Mouse (Mus musculus) hematopoietic stem cell, adult 5-6 weeks (primary cell): ENCODE results near the gene Gpbar1. TPM values are rescaled to one million over a fixed set of nuclear protein-coding genes. Genes with fewer than 3 reads are reported as not detected.

ENCODE experiments used
- ATAC-seq, 2 experiments: fragments of 125-278 bp in 1 of 2; replicated peaks in 1 of 2; 2 replicates each; pipeline ENCODE4 v1.8.0; 2016 to 2017; ENCODE audit warnings: inconsistent platforms in 2 of 2, mild to moderate bottlenecking in 2 of 2, moderate number of reproducible peaks in 2 of 2, low read depth in 1 of 2, moderate TSS enrichment in 1 of 2; ENCODE audit not compliant: low FRiP score in 2 of 2, poor library complexity in 2 of 2, severe bottlenecking in 2 of 2, insufficient read depth in 1 of 2, low TSS enrichment in 1 of 2
- total RNA-seq: library from RNA; stranded (forward); fragments of 172-1452, 232-1000 nt; gene quantifications from 2 replicates; pipeline ENCODE4 v1.2.3, GENCODE M21; 2017

Gene Gpbar1
- total RNA-seq, 1 experiment from 2014 or later, result 0.15 TPM

DNA sequence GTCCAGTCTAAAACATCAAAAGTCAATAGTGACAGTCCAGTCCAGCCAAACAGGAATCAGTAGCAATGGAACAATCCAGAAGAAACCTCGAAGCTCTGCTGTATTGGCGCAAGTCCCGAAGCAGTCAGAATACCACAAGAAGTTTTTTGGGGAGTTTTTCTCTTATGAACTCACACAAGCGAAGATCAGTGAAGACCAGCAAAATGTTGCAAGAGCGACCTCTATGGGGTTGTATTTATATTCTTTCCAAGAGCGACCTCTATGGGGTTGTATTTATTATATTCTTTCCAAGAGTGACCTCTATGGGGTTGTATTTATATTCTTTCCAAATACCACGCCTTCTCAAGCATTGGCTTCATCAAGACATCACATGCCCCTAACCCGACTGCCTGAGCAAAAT is 9.6 kb upstream of the Gpbar1 start:
- ATAC-seq, result no peak

DNA sequence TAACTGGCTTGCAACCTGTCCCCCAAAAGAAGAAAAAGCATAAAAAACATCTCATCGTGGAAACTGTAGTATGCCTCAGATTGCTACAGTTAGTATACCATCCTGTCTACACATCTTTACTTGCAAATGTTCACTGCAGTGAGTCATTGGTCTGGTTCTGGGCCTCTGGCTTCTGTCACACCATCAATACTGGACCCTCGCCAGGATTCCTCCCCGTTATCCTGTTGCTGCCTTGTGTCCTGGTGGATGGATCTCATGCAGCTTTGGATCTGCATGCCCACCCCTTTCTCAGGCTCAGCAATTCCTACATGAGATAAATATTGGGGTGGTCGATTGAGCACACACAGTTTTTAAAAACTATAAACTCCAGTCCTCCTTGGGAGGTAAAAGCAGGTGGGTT is 6.7 kb upstream of the Gpbar1 start:
- ATAC-seq, result no peak

DNA sequence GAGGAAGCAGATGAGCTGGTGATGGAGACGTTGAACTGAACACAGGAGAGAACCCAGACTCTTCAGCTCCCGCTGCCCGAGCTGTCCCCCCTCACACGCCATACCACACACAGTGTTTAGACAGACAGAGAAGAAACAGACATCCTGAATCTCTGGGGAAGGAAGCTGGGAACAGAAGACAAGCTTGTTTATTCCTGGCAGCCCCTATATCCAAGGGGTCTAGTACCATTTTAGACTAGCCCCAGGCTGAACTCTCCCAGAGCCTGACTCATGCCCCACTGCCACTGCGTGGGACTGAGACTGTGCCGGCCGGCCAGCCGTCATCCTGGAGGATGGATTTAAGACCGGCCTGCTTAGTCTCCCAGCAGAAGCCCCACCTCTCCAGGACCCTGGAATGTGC is 3.3 kb upstream of the Gpbar1 start:
- no peak for ATAC-seq

DNA sequence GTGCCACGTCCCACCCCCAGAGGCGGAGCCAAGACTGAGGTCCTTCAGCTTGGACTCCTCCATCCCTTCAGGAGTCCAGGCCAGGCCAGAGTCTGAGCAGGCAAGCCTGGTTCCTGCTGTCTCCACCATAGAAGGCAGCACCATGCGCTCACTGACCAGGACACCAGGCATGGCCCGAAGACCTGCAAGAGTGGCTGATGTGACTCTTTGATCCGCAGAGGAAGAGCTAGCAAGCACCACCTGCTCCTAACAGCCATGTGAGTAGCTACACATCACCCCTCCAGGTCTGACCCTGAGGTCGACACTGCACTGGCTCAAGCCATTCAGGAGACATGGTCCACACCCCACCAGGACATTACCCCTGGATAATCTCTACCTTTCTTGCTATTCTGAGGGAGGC is 1.3 kb upstream of the Gpbar1 start:
- no peak for ATAC-seq

DNA sequence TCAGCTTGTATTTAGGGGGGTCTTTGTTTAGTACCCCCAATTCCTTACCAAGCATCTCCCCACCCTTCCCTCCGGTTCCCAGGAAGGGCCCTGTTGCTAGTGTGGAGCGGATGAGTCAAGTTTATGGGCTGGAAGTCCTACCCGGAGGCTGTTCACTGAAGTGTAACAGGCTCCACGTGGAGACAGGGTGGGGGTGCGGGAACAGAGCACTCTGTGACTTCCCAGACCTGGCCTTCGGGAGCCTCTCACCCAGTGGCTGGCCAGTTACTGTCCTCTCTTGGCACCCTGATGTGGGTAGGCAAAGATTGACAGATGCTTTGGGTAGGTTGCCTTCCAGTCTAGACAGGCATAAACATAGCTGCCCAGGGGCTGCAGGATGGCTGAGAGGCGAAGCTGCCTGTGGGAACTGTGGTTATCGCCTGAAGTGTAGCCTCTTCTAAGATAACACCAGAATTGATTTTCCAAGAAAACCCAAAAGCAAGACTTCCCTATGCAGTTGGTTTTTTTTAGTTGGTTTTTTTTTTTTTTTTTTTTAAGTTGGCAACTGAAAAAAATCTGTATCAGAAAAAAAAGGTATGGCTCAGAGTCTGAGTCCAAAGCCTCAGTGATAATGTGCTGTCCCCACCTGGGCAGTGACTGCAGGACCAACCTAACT is 340 bp upstream of the Gpbar1 start:
- ATAC-seq, result no peak

DNA sequence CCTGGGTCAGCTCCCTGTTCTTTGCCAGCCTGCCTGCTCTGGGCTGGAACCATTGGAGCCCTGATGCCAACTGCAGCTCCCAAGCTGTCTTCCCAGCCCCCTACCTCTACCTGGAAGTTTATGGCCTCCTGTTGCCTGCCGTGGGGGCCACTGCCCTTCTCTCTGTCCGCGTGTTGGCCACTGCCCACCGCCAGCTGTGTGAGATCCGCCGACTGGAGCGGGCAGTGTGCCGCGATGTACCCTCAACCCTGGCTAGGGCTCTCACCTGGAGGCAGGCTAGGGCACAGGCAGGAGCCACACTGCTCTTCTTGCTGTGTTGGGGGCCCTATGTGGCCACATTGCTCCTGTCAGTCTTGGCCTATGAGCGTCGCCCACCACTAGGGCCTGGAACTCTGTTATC is 638 bp downstream of the Gpbar1 start:
- no peak for ATAC-seq

DNA sequence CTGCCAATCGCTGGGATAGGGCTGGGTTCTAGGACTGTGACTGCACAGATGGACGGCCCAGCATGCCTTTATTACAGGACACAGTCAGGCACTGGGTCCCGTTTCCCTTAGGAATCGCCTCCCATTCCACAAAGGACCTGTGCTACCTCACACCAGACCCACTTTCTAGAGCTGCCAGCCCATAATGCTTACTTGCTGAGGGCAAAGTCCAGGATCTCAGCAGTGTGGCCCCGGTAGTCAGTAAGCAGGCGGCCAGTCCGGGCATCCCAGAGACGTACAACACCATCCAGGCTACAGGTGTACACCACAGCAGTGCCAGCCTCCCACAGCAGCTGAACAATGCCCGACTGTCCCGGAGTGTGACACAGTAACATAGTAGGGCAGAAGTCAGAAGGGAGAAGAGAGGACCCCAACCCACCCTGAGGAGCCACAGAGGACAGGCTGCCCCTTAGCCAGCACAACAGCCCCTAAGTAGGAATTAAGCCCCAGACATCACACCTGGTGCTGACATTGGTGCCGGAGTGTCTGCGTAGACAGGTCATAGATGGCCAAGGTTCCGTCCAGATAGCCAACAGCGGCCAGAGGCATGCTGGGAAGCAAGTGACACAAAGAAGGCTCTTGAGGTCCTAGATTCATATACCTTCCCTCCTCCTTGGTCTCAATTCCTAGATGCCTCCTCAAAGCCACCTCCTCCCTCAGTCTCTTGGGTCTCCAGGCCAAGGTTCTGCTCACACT is 2.4 kb downstream of the Gpbar1 start:
- no peak for ATAC-seq

DNA sequence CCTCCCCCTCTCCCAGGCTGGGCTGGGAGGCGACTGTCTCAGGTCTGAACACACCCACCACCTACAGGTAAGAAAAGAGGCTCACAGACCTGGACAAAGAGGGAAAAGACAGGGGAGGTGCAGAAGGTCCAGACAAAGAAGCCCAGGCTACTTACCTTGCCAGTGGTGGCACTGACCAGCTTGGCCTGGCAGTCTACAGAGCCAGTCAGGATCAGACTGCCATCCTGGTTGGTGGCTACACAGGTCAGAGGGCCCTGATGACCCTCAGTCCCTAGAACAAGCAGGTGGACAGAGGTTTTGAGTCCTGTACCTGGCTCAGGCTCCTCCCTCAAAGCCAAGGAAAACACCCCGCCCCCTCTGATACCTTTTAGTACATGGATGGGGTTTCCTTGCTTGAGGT is 3.0 kb downstream of the Gpbar1 start:
- no peak for ATAC-seq

DNA sequence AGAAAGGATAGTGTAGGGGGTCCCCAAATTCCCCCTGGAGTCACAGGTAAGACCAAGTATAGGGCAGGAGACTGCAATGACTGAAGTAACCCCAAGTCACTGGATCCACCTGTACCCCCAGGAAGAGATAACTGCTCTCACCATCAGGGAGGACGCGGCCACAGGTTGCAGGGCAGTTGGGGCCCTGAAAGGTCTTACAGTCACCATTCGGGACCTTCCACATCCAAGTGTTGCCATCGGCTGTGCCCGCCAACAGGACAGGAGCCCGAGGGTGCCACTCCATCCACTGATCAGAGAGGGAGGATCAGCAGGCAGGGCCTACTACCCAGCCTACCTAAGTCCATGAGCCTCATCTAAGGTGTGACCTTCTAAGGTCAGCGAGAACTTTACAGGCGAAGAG is 3.5 kb downstream of the Gpbar1 start:
- no peak for ATAC-seq

DNA sequence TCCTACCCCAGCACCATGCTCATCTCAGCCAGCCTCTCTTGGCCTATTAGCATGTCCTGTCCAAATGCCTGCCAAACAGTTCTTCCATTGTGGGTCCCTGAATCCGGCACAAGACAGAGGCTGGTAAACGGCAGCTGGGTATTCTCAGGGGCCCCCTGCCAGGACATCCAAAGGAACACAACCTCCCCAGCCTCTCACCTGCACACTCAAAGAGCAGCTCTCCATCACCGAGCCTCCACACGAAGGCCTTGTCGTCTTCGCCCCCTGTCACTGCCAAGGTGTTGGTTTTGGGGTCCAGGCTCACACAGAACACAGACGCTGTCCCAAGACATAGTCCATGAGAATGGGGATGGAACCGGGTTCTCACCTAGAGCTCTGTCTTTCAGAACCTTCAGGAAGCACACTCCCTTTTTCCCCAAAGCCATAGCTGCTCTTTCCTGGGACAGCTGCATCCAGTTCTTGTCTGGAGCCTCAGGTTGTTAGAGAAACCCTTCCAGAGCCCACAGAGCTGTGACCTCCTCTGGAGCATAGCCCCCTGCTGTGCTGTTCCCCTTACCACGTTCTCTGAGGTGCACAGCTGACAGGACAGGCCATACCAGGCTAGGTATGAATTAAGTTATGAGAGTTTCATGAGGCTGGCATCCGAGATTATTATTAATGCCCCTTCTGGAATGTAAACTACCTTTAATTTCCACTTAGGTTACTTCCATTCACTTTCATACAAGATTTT is 4.7 kb downstream of the Gpbar1 start:
- no peak for ATAC-seq

DNA sequence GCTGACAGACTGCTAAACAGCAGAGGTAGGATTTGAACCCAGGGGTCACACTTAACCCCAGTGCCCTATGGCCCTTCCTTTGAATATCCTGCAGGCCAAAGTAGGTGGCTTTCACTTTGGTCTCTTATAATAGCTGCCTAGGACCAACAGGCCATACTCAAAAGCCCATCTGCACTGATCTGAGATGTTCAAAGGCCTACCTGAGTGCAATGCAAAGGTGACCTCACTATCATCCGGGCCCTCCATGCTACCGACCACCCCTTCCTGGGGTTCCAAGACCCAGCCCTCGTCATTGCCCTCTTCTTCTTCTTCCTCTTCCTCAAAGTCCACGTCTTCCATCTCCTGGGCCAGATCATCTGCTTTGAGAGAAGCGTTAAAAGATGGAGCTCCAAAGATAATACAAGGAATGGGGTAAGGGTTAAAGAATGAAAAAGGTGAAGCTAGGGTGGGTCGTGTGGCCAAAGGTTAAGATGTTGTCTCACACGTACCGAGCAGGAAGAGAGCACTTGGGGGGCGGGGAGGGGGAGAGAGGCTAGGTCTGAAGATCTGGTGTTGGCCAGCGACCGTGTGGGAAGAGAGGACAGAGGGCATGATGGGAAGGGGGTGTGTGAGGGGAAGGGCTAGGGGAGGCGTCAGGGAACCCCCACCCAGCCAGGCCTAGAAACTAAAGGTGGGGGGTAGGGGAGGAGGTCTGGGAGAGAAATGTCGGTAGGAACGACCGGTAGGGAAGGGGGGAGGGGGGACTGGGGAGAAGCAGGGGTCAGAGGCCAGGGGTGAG is 5.5 kb downstream of the Gpbar1 start:
- peak in 1 of 2 experiments; percentile 11; a peak in 2 of 4 replicates for ATAC-seq

DNA sequence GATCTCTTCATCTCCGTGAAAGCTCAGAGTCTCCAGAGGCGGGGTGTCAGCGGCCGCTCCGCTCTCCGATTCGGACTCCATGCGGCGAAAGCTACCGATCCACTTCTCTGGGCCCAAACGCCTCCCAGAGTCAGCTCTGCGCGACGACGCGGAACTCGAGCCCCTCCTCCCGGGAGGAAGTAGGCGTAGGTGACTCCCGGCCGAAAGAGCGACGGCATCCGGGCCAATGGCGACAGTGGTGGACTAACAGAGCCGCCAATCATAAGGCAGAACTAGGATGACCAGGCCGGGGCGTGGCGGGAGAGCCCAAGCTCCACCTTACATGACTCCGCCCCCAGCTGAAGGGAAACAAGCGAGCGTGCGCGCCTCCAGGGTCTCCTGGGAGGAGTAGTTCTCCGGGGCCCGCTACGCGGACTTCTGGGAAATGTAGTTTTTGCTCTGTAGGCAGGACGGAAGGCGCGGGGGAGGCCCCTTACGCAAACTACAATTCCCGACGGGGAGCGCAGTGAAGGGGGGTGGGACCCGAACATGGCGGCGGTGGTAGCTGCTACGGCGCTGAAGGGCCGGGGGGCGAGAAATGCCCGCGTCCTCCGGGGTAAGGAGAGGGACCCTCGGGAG is 6.3 kb downstream of the Gpbar1 start, which contains the start of the genes Aamp and Pnkd:
TSS of gene Aamp (minus strand) at position 196 of the 618 bp plus-strand sequence.
TSS of gene Pnkd (plus strand) at position 388 of the 618 bp plus-strand sequence.
- peak; percentile 92 to 94 for ATAC-seq

DNA sequence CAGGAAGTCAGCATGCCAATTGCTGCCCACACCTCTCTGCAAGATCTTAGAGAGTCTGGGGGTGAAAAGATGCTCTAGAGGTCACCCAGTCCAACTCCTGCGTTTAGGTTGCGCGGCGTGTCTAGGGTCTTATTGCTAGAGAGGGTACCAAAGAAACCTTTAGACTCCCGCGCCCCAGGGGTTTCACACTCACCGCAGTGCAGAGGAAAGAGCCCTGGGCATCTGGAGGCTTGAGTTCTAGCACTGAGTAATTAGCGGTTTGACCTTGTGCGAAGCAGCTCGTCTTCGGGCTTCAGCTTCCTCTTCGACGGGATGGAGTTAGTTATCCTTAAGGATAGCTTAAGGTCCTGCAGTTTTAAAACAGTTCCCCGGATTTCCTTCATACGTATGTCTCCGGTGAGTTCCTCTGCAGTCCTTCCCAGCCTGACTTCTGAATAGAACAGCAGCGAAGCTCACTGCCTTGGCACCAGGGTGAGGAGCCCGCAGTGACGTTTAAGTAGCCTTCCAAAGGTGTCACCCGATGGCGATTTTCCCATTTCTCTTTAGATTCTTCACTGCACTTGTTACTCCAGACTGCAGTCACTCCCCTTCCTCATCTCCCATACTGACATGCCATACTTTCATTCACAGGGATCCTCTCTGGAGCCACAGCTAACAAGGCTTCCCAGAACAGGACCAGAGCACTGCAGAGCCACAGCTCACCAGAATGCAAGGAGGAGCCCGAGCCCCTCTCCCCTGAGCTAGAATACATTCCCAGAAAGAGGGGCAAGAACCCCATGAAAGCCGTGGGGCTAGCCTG is 7.1 kb downstream of the Gpbar1 start:
- ATAC-seq, result no peak

DNA sequence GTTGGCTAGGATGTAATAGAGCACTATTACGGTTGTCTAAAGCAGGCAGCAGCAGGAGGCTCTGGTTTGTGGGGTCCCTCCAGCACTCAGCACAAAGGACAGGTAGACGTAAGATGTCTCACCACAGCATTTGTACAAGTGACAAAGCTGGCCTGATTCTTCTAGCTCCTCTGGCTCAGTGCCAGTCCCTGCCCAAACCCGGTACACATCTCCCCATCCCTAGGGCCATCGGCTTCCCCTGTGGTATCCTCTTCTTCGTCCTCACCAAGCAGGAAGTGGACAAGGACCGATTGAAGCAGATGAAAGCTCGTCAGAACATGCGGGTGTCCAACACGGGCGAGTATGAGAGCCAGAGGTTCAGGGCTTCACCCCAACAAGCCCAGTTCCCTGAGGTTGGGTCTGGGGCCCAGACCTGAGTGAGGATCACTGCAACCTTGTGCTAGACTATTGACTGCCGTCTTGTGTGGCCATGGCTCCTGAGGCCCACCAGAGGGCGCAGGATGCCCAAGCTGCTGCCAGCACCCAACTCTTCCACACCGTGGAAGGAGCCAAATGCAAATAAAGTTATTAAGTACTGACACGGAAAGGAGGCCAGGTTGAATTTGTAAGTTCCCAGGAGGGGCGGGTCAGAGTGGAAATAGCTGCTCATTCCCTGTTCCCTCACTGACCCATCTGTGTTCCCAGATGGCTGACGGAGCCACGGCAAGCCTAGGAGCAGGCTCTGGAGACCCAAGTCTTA is 8.7 kb downstream of the Gpbar1 start:
- ATAC-seq, result peak in 1 of 2 experiments; percentile 26; a peak in 1 of 4 replicates

DNA sequence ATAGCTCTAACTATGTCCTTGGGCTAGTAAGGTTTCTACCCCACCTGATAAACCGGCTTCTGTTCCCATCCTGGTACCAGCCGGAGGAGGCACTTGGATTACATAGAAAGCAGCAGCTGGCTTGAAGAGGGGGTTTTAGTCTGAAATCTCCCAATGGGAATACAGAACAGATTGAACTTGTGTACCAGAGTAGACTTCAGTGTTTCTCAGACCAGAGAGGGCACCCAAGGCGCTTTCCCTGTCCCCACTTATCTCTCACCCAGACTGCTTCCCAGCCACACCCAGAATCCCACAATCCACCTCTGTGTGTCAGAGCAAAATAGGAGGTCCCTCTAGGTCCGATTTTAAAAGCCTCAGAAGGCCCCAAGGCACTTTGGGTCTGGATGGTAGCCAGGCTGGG is 10.0 kb downstream of the Gpbar1 start:
- no peak for ATAC-seq

DNA sequence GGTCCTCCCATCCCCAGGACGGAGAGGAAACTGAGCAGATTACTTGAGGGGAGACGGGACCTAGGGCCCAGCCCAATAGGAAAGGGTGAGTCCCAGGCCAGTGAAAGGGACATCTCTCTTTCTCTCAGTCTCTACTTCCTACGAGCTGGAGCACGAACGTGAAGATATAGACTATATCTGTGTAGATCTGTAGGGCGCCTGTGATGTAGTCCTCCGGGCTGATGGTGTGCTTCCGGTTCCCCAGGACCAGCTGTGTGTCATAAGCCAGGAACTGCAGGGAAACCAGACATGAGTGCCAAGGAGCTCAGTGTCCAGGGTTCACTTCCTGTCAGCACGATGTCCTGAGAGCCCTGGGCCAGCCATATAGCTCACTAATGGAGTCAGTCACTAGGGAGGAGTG is 10.9 kb downstream of the Gpbar1 start:
- no peak for ATAC-seq
